Mouse (Mus musculus) spleen, adult 2 months (tissue): ENCODE results near the gene Psmd8. TPM values are rescaled to one million over a fixed set of nuclear protein-coding genes. Genes with fewer than 3 reads are reported as not detected.
"Not testable (repeated sequence)": the region's sequence is repeated elsewhere in the genome, so short reads cannot be mapped to it uniquely, and the experiment has no call there.

Source experiments
- DNase-seq, 2 experiments: peaks; one replicate each; pipeline versions ENCODE4 v3.0.0 to v3.0.0-alpha.2; 2012 to 2021; ENCODE audit warnings: low spot score in 2 of 2, low read depth in 1 of 2
- H3K27ac ChIP-seq: fragments of 200-500 bp; 2 replicates; pipeline ENCODE4 v1.5.1; 2012; ENCODE audit warnings: low read length, inconsistent platforms; ENCODE audit not compliant: insufficient read depth
- H3K27me3 ChIP-seq: fragments of 200-500 bp; 2 replicates; pipeline ENCODE4 v1.6.1; 2012; ENCODE audit warnings: mild to moderate bottlenecking, moderate library complexity, low read length, inconsistent platforms; ENCODE audit not compliant: control insufficient read depth, insufficient read depth
- H3K36me3 ChIP-seq: fragments of 200-500 bp; 2 replicates; pipeline ENCODE4 v1.6.1; 2012; ENCODE audit warnings: mild to moderate bottlenecking, low read length, inconsistent platforms; ENCODE audit not compliant: control insufficient read depth, insufficient read depth
- H3K4me1 ChIP-seq: fragments of 200-500 bp; 2 replicates; pipeline ENCODE4 v1.6.1; 2011; ENCODE audit warnings: inconsistent platforms; ENCODE audit not compliant: control insufficient read depth, insufficient read depth, insufficient read length
- H3K4me3 ChIP-seq: fragments of 200-500 bp; 2 replicates; pipeline ENCODE4 v1.5.1; 2011; ENCODE audit warnings: mild to moderate bottlenecking, inconsistent platforms; ENCODE audit not compliant: insufficient read depth, insufficient read length; ENCODE audit errors: extremely low read depth
- CTCF ChIP-seq: fragments of 200-500 bp; IDR thresholded peaks from 2 replicates; pipeline ENCODE4 v1.5.1; 2011; ENCODE audit warnings: mild to moderate bottlenecking, inconsistent platforms; ENCODE audit not compliant: insufficient read depth, insufficient read length, insufficient replicate concordance; ENCODE audit errors: extremely low read depth
- POLR2A ChIP-seq: fragments of 200-500 bp; IDR thresholded peaks from 2 replicates; pipeline ENCODE4 v1.6.1; 2011; ENCODE audit warnings: low read depth, low read length, inconsistent platforms
- WGBS: fragments of 180-500 bp; shearing (Covaris S2); methylation state at CpG from one replicate; pipeline ENCODE4 v1.1.7; 2018; 5-methylcytosine and 5-hydroxymethylcytosine counted together
- polyA plus RNA-seq: library from polyadenylated mRNA; depleted of rRNA; stranded (reverse); fragments of >200 nt; gene quantifications from 2 replicates; pipeline ENCODE4 v1.2.3, GENCODE M21; 2012

Psmd8 gene
- polyA plus RNA-seq, 1 experiment = 82.0 TPM

GRCm38 (mm10) chr7:29212199-29212765 lies 31.8 kb upstream of the Psmd8 start:
- WGBS = 76% methylated on average over 26 of the region's 26 CpGs
- Histone ChIP-seq H3K36me3 (no peaks in the 10 kb centered on the region), H3K4me1 (no peaks in the 10 kb centered on the region), H3K4me3 (no peak overlapping the region), H3K27me3 (no peaks in the 10 kb centered on the region), H3K27ac (peak overlapping the region; percentile 77; the same call in 1 of the 2 replicates)
- TF ChIP-seq POLR2A = no peak
- TF ChIP-seq CTCF = no peak
- DNase-seq = no peak

DNA sequence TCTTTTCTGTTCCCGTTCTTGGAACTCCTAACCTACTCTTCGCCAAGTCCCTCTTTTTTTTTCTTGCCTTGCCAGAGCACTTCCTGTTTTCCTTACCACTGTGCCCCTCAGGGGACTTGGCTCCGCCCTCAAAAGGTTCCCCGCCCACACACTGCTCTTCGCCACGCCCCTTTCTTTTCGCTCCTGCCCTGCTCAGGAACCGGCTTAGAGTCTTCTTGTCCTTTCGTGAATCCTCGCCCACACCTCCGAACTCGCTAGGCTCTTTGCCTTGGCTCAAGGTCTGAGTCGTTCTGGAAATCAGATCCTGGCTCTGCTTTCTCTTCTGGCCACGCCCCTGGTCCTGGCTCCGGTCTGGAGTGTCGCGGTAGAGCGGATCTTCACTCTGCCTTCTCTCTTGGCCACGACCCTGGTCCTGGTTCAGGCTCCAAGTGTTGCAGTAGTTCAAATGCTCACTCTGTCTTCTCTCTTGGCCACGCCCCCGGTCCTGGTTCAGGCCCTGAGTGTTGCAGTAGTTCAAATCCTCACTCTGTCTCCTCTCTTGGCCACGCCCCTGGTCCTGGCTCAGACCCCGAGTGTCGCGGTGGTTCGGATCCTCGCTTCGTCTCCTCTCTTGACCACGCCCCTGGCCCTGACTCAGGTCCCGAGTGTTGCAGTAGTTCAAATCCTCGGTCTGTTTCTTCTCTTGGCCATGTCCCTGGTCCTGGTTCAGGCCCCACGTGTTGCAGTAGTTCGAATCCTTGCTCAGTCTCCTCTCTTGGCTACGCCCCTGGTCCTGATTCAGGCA lies 31.1 kb upstream of the Psmd8 start:
- H3K27ac ChIP-seq = peak overlapping the region; percentile 77
- 8% methylated on average over 34 of the region's 34 CpGs for WGBS
- DNase-seq = peak; percentile 82 to 87
- no peaks in the 10 kb centered on the region for H3K36me3 ChIP-seq
- no peak for TF ChIP-seq CTCF
- TF ChIP-seq POLR2A = peak; percentile 4; the same call in 1 of the 2 replicates
- peak overlapping the region; percentile 67 for H3K4me3 ChIP-seq
- H3K27me3 ChIP-seq = no peaks in the 10 kb centered on the region
- H3K4me1 ChIP-seq = no peaks in the 10 kb centered on the region

GRCm38 (mm10) chr7:29211013-29211412 lies 30.5 kb upstream of the Psmd8 start:
- Histone ChIP-seq H3K4me3 (peak overlapping the region; percentile 67), H3K27ac (peak overlapping the region; percentile 77)
- H3K36me3 ChIP-seq, H3K27me3 ChIP-seq, H3K4me1 ChIP-seq: not testable (repeated sequence)
- peak in 1 of 2 experiments; percentile 40 for DNase-seq
- WGBS = 9% methylated on average over 9 of the region's 15 CpGs

- Histone ChIP-seq H3K36me3 (no peaks in the 10 kb centered on the region), H3K27ac (no peak overlapping the region), H3K4me3 (no peak overlapping the region), H3K27me3 (no peaks in the 10 kb centered on the region), H3K4me1 (no peaks in the 10 kb centered on the region)
- WGBS = 48% methylated on average over 6 of the region's 6 CpGs
- no peak for DNase-seq
- no peak for TF ChIP-seq POLR2A
- no peak for TF ChIP-seq CTCF
Observed at GRCm38 (mm10) chr7:29202577-29202976, 22.1 kb upstream of the Psmd8 start.

DNA sequence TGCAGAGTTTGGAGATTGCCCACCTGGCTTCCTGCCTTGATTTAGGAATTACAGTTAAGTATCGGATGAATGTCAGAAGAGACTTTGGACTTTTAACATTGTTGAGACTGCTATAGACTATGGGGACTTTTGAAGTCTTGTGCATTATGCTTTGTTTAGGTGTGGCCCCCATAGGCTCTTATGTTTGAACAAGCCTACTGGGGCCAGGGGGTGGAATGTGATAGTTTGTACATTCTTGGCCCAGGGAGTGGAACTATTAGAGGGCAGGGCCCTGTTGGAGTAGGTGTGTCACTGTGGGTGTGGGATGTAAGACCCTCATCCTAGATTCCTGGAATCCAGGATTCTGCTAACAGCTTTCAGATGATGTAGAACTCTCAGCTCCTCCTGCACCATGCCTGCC lies 13.7 kb upstream of the Psmd8 start:
- not testable (repeated sequence) for H3K4me1 ChIP-seq, H3K27me3 ChIP-seq, H3K27ac ChIP-seq, H3K36me3 ChIP-seq, DNase-seq, H3K4me3 ChIP-seq
- WGBS = 95% methylated on average over 1 of the region's 1 CpGs

DNA sequence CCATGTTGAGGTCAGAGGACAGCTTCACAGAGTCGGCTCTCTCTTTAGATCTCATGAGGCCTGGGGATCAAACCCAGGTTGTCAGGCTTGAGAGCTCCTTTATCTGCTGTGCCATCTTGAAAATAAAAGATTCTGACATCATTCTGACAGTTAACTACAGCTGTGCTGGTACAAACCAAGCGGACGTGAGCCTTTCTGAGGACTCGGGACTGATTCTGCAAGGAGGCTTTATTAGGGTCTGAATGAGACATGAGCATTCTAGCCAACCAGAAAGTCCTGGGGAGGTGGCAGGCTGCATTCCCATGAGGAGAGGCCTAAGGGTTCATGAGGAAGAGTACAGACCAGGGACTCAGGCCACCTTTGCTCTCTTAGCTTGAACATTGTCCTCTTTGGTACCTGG lies 822 bp upstream of the Psmd8 start:
- H3K4me1 ChIP-seq, H3K4me3 ChIP-seq, H3K27me3 ChIP-seq, DNase-seq, H3K27ac ChIP-seq, H3K36me3 ChIP-seq: not testable (repeated sequence)
- 71% methylated on average over 4 of the region's 4 CpGs for WGBS

- Histone ChIP-seq H3K36me3 (peaks cover 6% of the 10 kb centered on the region), H3K27ac (peak overlapping the region; percentile 72), H3K4me1 (peaks cover 9% of the 10 kb centered on the region; the same call in 1 of the 2 replicates), H3K27me3 (no peaks in the 10 kb centered on the region), H3K4me3 (peak overlapping the region; percentile 65)
- no peak for TF ChIP-seq POLR2A
- TF ChIP-seq CTCF = no peak
- DNase-seq = no peak
- 40% methylated on average over 5 of the region's 5 CpGs for WGBS
Observed at GRCm38 (mm10) chr7:29180854-29181236, 344 bp upstream of the Psmd8 start.
